8 mouse cellular contexts compared by ENCODE assay signal in genomic region chr2:32881723-32882122, GRCm38 (mm10). TPM values are rescaled to one million over a fixed set of nuclear protein-coding genes. Genes with fewer than 3 reads are reported as not detected.
DNase-seq lines count a peak whose midpoint lies in the region; ATAC-seq and TF ChIP-seq lines count a peak whose summit lies in the region.

No protein-coding gene starts in this region.

- peaks cover 12% of the 10 kb centered on the region for H3K4me1 ChIP-seq in cortical plate, adult 2 months (ENCODE audit: control insufficient read depth, insufficient read depth, low read length)
- peaks cover 78 to 94% of the 10 kb centered on the region in 2 experiments for H3K4me1 ChIP-seq in heart, embryonic 14.5 days (ENCODE audit: control insufficient read depth in 2 of 2, insufficient read depth in 2 of 2, low read length in 2 of 2)
- peaks cover 87% of the 10 kb centered on the region for H3K4me1 ChIP-seq in kidney, embryonic 15.5 days
- H3K4me1 ChIP-seq in lung, postnatal 0 days (ENCODE audit: insufficient read depth, low read depth, low read length), result peaks cover 39% of the 10 kb centered on the region
- H3K4me1 ChIP-seq in small intestine, adult 2 months (ENCODE audit: control insufficient read depth, insufficient read depth, insufficient read length, low read length), result peaks cover 26% of the 10 kb centered on the region
- H3K4me1 ChIP-seq in thymus, adult 2 months (replicated peaks; ENCODE audit: control insufficient read depth, insufficient read depth, low read length), result peaks cover 16% of the 10 kb centered on the region

- no peak overlapping the region for H3K4me3 ChIP-seq in cortical plate, adult 2 months (ENCODE audit: insufficient read depth, low read length)
- H3K4me3 ChIP-seq in heart, embryonic 14.5 days (ENCODE audit: control insufficient read depth in 1 of 2, insufficient read depth in 1 of 2, low read depth in 1 of 2, low read length in 2 of 2), result no peak overlapping the region
- H3K4me3 ChIP-seq in kidney, embryonic 15.5 days (replicated peaks), result no peak overlapping the region
- H3K4me3 ChIP-seq in lung, postnatal 0 days (ENCODE audit: low read depth, low read length), result no peak overlapping the region
- no peak overlapping the region for H3K4me3 ChIP-seq in small intestine, adult 2 months (ENCODE audit: low read depth, low read length)
- H3K4me3 ChIP-seq in thymus, adult 2 months (ENCODE audit: control insufficient read depth, insufficient read depth, low read length), result no peak overlapping the region

- ATAC-seq in heart, embryonic 14.5 days (ENCODE audit: insufficient number of reproducible peaks, insufficient read depth, low FRiP score, low read depth), result peak; percentile 56
- 0 out of 2 replicates have a peak, but pooled peaks have one; percentile 16 for ATAC-seq in kidney, embryonic 15.5 days (replicated peaks; ENCODE audit: low FRiP score)
- ATAC-seq in lung, postnatal 0 days, result peak; percentile 26

- peaks cover 19% of the 10 kb centered on the region for H3K36me3 ChIP-seq in heart, embryonic 14.5 days (ENCODE audit: control insufficient read depth, insufficient read depth, low read length)
- no peaks in the 10 kb centered on the region for H3K36me3 ChIP-seq in kidney, embryonic 15.5 days
- no peaks in the 10 kb centered on the region for H3K36me3 ChIP-seq in lung, postnatal 0 days (ENCODE audit: insufficient read depth, low read length)
- H3K36me3 ChIP-seq in small intestine, adult 2 months (ENCODE audit: control insufficient read depth, insufficient read depth, low read length), result no peaks in the 10 kb centered on the region
- H3K36me3 ChIP-seq in thymus, adult 2 months (ENCODE audit: control insufficient read depth, insufficient read depth, low read length), result no peaks in the 10 kb centered on the region

- no peaks in the 10 kb centered on the region for H3K27me3 ChIP-seq in heart, embryonic 14.5 days (ENCODE audit: control insufficient read depth, insufficient read depth, low read length)
- no peaks in the 10 kb centered on the region for H3K27me3 ChIP-seq in kidney, embryonic 15.5 days
- H3K27me3 ChIP-seq in lung, postnatal 0 days (replicated peaks; ENCODE audit: insufficient read depth, low read length), result no peaks in the 10 kb centered on the region
- H3K27me3 ChIP-seq in small intestine, adult 2 months (ENCODE audit: control insufficient read depth, insufficient read depth, low read length), result no peaks in the 10 kb centered on the region
- no peaks in the 10 kb centered on the region for H3K27me3 ChIP-seq in thymus, adult 2 months (ENCODE audit: control insufficient read depth, insufficient read depth, low read length)

- H3K9ac ChIP-seq in heart, embryonic 14.5 days (ENCODE audit: low read length), result peak overlapping the region; percentile 61
- H3K9ac ChIP-seq in kidney, embryonic 15.5 days, result 0 out of 2 replicates have a peak overlapping the region, but pooled peaks have one; percentile 33
- H3K9ac ChIP-seq in lung, postnatal 0 days (replicated peaks; ENCODE audit: low read depth), result no peak overlapping the region

- peak overlapping the region; percentile 60; the same call in 1 of the 2 replicates for H3K27ac ChIP-seq in cortical plate, adult 2 months (ENCODE audit: insufficient read depth, low read length)
- peak overlapping the region; percentile 92 to 93 for H3K27ac ChIP-seq in heart, embryonic 14.5 days (replicated peaks in 1 of 2; ENCODE audit: control insufficient read depth in 1 of 2, insufficient read depth in 1 of 2, low read depth in 2 of 2, low read length in 2 of 2)
- peak overlapping the region; percentile 87 for H3K27ac ChIP-seq in kidney, embryonic 15.5 days
- peak overlapping the region; percentile 96 for H3K27ac ChIP-seq in lung, postnatal 0 days (ENCODE audit: low read length)
- H3K27ac ChIP-seq in small intestine, adult 2 months (ENCODE audit: insufficient read depth, low read depth, low read length), result peak overlapping the region; percentile 14; the same call in 1 of the 2 replicates
- H3K27ac ChIP-seq in thymus, adult 2 months (ENCODE audit: control insufficient read depth, insufficient read depth, low read length), result no peak overlapping the region

- DNase-seq in urinary bladder, postnatal 14 days (ENCODE audit: low spot score), result peak; percentile 92
- DNase-seq in urinary bladder, postnatal 10 days (ENCODE audit: low spot score), result no peak
- peak; percentile 93 for DNase-seq in lung, postnatal 0 days (ENCODE audit: low spot score)
- no peak for DNase-seq in thymus, adult 2 months

- no peak; the same call in 1 of the 2 replicates for TF ChIP-seq EP300 in lung, postnatal 0 days (IDR thresholded peaks at IDR 0.05)

- no peak for TF ChIP-seq POLR2A in cortical plate, adult 2 months (IDR thresholded peaks at IDR 0.05; ENCODE audit: extremely low read depth, insufficient read depth, low read length)
- TF ChIP-seq POLR2A in small intestine, adult 2 months (IDR thresholded peaks at IDR 0.05; ENCODE audit: low read depth, low read length), result no peak
- TF ChIP-seq POLR2A in thymus, adult 2 months (IDR thresholded peaks at IDR 0.05; ENCODE audit: control insufficient read depth, extremely low read depth, insufficient read depth, low read length, poor library complexity), result no peak

- H3K4me2 ChIP-seq in heart, embryonic 14.5 days (ENCODE audit: low read length), result peak overlapping the region; percentile 49
- peak overlapping the region; percentile 39 for H3K4me2 ChIP-seq in kidney, embryonic 15.5 days
- H3K4me2 ChIP-seq in lung, postnatal 0 days (replicated peaks; ENCODE audit: low read depth, low read length), result peak overlapping the region; percentile 88

- 19% methylated on average over 3 of the region's 3 CpGs for WGBS in heart, embryonic 14.5 days
- WGBS in kidney, embryonic 15.5 days, result 25% methylated on average over 3 of the region's 3 CpGs
- 14% methylated on average over 3 of the region's 3 CpGs for WGBS in lung, postnatal 0 days
- WGBS in small intestine, adult 2 months, result 14% methylated on average over 3 of the region's 3 CpGs
- WGBS in thymus, adult 2 months, result 27% methylated on average over 3 of the region's 3 CpGs

- no peak for TF ChIP-seq CTCF in cortical plate, adult 2 months (IDR thresholded peaks at IDR 0.05; ENCODE audit: extremely low read depth, insufficient read depth, low read length)
- TF ChIP-seq CTCF in lung, postnatal 0 days (IDR thresholded peaks at IDR 0.05), result no peak
- no peak for TF ChIP-seq CTCF in small intestine, adult 2 months (IDR thresholded peaks at IDR 0.05; ENCODE audit: extremely low read depth, insufficient read length, insufficient replicate concordance, low read depth, low read length)
- TF ChIP-seq CTCF in thymus, adult 2 months (IDR thresholded peaks at IDR 0.05; ENCODE audit: borderline replicate concordance, control insufficient read depth, extremely low read depth, insufficient read depth, low read length, poor library complexity), result no peak

- H3K9me3 ChIP-seq in heart, embryonic 14.5 days (ENCODE audit: control insufficient read depth, low read length), result no peaks in the 10 kb centered on the region
- H3K9me3 ChIP-seq in kidney, embryonic 15.5 days (replicated peaks), result no peaks in the 10 kb centered on the region
- H3K9me3 ChIP-seq in lung, postnatal 0 days (ENCODE audit: low read length), result no peaks in the 10 kb centered on the region

RNA-seq across cellular contexts. Expression of gene Fam129b, which starts 5.8 kb away (rescaled TPM):
- 27.1 and 29.0 TPM in 2 replicates for polyA plus RNA-seq in cortical plate, adult 2 months (2012; rRNA removed)
- 18.1 and 25.1 TPM in 2 replicates for polyA plus RNA-seq in heart, embryonic 14.5 days (2014; fragmentation: Nextera tagmentation; extraction: Ambion mirVana)
- 44.5 and 47.7 TPM in 2 replicates for polyA plus RNA-seq in kidney, embryonic 15.5 days (2015; fragmentation: Nextera tagmentation; extraction: Ambion mirVana)
- polyA plus RNA-seq in lung, postnatal 0 days (2015; fragmentation: Nextera tagmentation; extraction: Ambion mirVana), result 121 and 150 TPM in 2 replicates
- polyA plus RNA-seq in small intestine, adult 2 months (2012; rRNA removed), result 19.4 and 27.2 TPM in 2 replicates
- polyA plus RNA-seq in thymus, adult 2 months (2012; rRNA removed), result 20.8 and 22.9 TPM in 2 replicates

RNA-seq across cellular contexts. Expression of gene Stxbp1, which starts 34.7 kb away (rescaled TPM):
- 709 and 713 TPM in 2 replicates for polyA plus RNA-seq in cortical plate, adult 2 months (2012; rRNA removed)
- 28.7 and 29.7 TPM in 2 replicates for polyA plus RNA-seq in heart, embryonic 14.5 days (2014; fragmentation: Nextera tagmentation; extraction: Ambion mirVana)
- polyA plus RNA-seq in kidney, embryonic 15.5 days (2015; fragmentation: Nextera tagmentation; extraction: Ambion mirVana), result 16.5 and 19.3 TPM in 2 replicates
- 22.2 and 22.4 TPM in 2 replicates for polyA plus RNA-seq in lung, postnatal 0 days (2015; fragmentation: Nextera tagmentation; extraction: Ambion mirVana)
- polyA plus RNA-seq in small intestine, adult 2 months (2012; rRNA removed), result 3.6 and 7.0 TPM in 2 replicates
- 6.6 and 8.3 TPM in 2 replicates for polyA plus RNA-seq in thymus, adult 2 months (2012; rRNA removed)

Comparison
In these comparisons a context has a peak if more than half of its experiments do, and no peak if none do; other contexts are left out.
1. DNase-seq: peak in urinary bladder, postnatal 14 days (single experiment) and lung, postnatal 0 days (single experiment); none in urinary bladder, postnatal 10 days (single experiment) and thymus, adult 2 months (single experiment).
2. RNA of gene Stxbp1, which starts 34.7 kb away (polyA plus RNA-seq): 709 to 713 TPM in cortical plate, adult 2 months; 28.7 to 29.7 TPM in heart, embryonic 14.5 days, 22.2 to 22.4 TPM in lung, postnatal 0 days, 16.5 to 19.3 TPM in kidney, embryonic 15.5 days, 3.6 to 7.0 TPM in small intestine, adult 2 months and 6.6 to 8.3 TPM in thymus, adult 2 months; every median in the first group is over 10 times any median in the second.
3. Peak in every context shown above with its lines, with median percentiles within 50 percentile points of each other: ATAC-seq and H3K4me2 ChIP-seq.